Mouse (Mus musculus): ENCODE measurements around the gene Cd81.
A peak's percentile ranks its signal among the peaks of the same experiment; 100 is the strongest.

GRCm38 (mm10) chr7:143068882-143069591 lies 16.5 kb downstream of the Cd81 start, which contains the start of gene Tssc4:
- TF ChIP-seq CTCF (IDR thresholded peaks at IDR 0.05; ENCODE audit: control insufficient read depth, insufficient read depth, low read length) (no peak), POLR2A (IDR thresholded peaks at IDR 0.05; ENCODE audit: borderline replicate concordance, control insufficient read depth, low read depth, low read length) (peak; percentile 80; the same call in 1 of the 2 replicates)

Measured in bone marrow, adult 2 months (tissue).